Mouse (Mus musculus): ENCODE data around the gene Cxcr2. TPM values are rescaled to one million over a fixed set of nuclear protein-coding genes. Genes with fewer than 3 reads are reported as not detected.
"Not testable (repeated sequence)": the region's sequence is repeated elsewhere in the genome, so short reads cannot be mapped to it uniquely, and the experiment has no call there.

Gene Cxcr2
- polyA plus RNA-seq, 1 experiment from 2014 or later = 0.08 TPM

- H3K4me3 ChIP-seq (ENCODE audit: low read depth, low read length) = no peak overlapping the region
- DNase-seq (ENCODE audit: low spot score) = no peak
- H3K9ac ChIP-seq (ENCODE audit: low read length) = no peak overlapping the region
- ATAC-seq = no peak
- H3K36me3 ChIP-seq (ENCODE audit: control insufficient read depth, insufficient read depth, low read length) = no peaks in the 10 kb centered on the region
- no peaks in the 10 kb centered on the region for H3K4me1 ChIP-seq (ENCODE audit: control insufficient read depth, insufficient read depth, low read length)
- no peak overlapping the region for H3K4me2 ChIP-seq (ENCODE audit: low read length)
- no peak overlapping the region for H3K27ac ChIP-seq (ENCODE audit: low read depth, low read length)
- 63% methylated on average over 14 of the region's 14 CpGs for WGBS
- no peaks in the 10 kb centered on the region for H3K9me3 ChIP-seq (replicated peaks; ENCODE audit: control insufficient read depth, low read length)
- no peaks in the 10 kb centered on the region for H3K27me3 ChIP-seq (replicated peaks; ENCODE audit: control insufficient read depth, insufficient read depth, low read length)
These were observed 2.7 kb downstream of the Cxcr2 start for GRCm38 (mm10) chr1:74156381-74156910.

GRCm38 (mm10) chr1:74159613-74160012 lies 5.8 kb downstream of the Cxcr2 start:
- not testable (repeated sequence) for H3K27ac ChIP-seq (ENCODE audit: low read depth, low read length); H3K4me3 ChIP-seq (ENCODE audit: low read depth, low read length); ATAC-seq; H3K4me2 ChIP-seq (ENCODE audit: low read length); H3K36me3 ChIP-seq (ENCODE audit: control insufficient read depth, insufficient read depth, low read length); H3K9ac ChIP-seq (ENCODE audit: low read length); H3K27me3 ChIP-seq (replicated peaks; ENCODE audit: control insufficient read depth, insufficient read depth, low read length); DNase-seq (ENCODE audit: low spot score); H3K4me1 ChIP-seq (ENCODE audit: control insufficient read depth, insufficient read depth, low read length); H3K9me3 ChIP-seq (replicated peaks; ENCODE audit: control insufficient read depth, low read length)
- WGBS = 82% methylated on average over 4 of the region's 5 CpGs

- Histone ChIP-seq H3K4me1 (ENCODE audit: control insufficient read depth, insufficient read depth, low read length) (no peaks in the 10 kb centered on the region), H3K9me3 (replicated peaks; ENCODE audit: control insufficient read depth, low read length) (no peaks in the 10 kb centered on the region), H3K27ac (ENCODE audit: low read depth, low read length) (no peak overlapping the region), H3K4me2 (ENCODE audit: low read length) (no peak overlapping the region), H3K9ac (ENCODE audit: low read length) (no peak overlapping the region), H3K27me3 (replicated peaks; ENCODE audit: control insufficient read depth, insufficient read depth, low read length) (no peaks in the 10 kb centered on the region), H3K36me3 (ENCODE audit: control insufficient read depth, insufficient read depth, low read length) (no peaks in the 10 kb centered on the region), H3K4me3 (ENCODE audit: low read depth, low read length) (no peak overlapping the region)
- no peak for ATAC-seq
- DNase-seq (ENCODE audit: low spot score) = no peak
- 78% methylated on average over 2 of the region's 2 CpGs for WGBS
These were observed 6.2 kb downstream of the Cxcr2 start for GRCm38 (mm10) chr1:74160036-74160435.

- Histone ChIP-seq H3K4me1 (ENCODE audit: control insufficient read depth, insufficient read depth, low read length) (no peaks in the 10 kb centered on the region), H3K4me3 (ENCODE audit: low read depth, low read length) (no peak overlapping the region), H3K4me2 (ENCODE audit: low read length) (no peak overlapping the region), H3K9me3 (replicated peaks; ENCODE audit: control insufficient read depth, low read length) (no peaks in the 10 kb centered on the region), H3K9ac (ENCODE audit: low read length) (no peak overlapping the region), H3K36me3 (ENCODE audit: control insufficient read depth, insufficient read depth, low read length) (no peaks in the 10 kb centered on the region), H3K27ac (ENCODE audit: low read depth, low read length) (no peak overlapping the region), H3K27me3 (replicated peaks; ENCODE audit: control insufficient read depth, insufficient read depth, low read length) (no peaks in the 10 kb centered on the region)
- 86% methylated on average over 5 of the region's 5 CpGs for WGBS
- no peak for DNase-seq (ENCODE audit: low spot score)
- ATAC-seq = no peak
These were observed 13.3 kb downstream of the Cxcr2 start for GRCm38 (mm10) chr1:74167136-74167535.

GRCm38 (mm10) chr1:74169721-74170120 lies 15.9 kb downstream of the Cxcr2 start:
- no peak overlapping the region for H3K4me3 ChIP-seq (ENCODE audit: low read depth, low read length)
- DNase-seq (ENCODE audit: low spot score) (no peak), ATAC-seq (no peak)
- no peak overlapping the region for H3K27ac ChIP-seq (ENCODE audit: low read depth, low read length)
- no peaks in the 10 kb centered on the region for H3K36me3 ChIP-seq (ENCODE audit: control insufficient read depth, insufficient read depth, low read length)
- H3K4me2 ChIP-seq (ENCODE audit: low read length) = no peak overlapping the region
- H3K27me3 ChIP-seq (replicated peaks; ENCODE audit: control insufficient read depth, insufficient read depth, low read length) = no peaks in the 10 kb centered on the region
- no peaks in the 10 kb centered on the region for H3K9me3 ChIP-seq (replicated peaks; ENCODE audit: control insufficient read depth, low read length)
- no peaks in the 10 kb centered on the region for H3K4me1 ChIP-seq (ENCODE audit: control insufficient read depth, insufficient read depth, low read length)
- WGBS = 90% methylated on average over 3 of the region's 3 CpGs
- H3K9ac ChIP-seq (ENCODE audit: low read length) = no peak overlapping the region

GRCm38 (mm10) chr1:74172722-74173121 lies 18.9 kb downstream of the Cxcr2 start:
- Histone ChIP-seq H3K27me3 (replicated peaks; ENCODE audit: control insufficient read depth, insufficient read depth, low read length) (no peaks in the 10 kb centered on the region), H3K27ac (ENCODE audit: low read depth, low read length) (no peak overlapping the region), H3K9ac (ENCODE audit: low read length) (no peak overlapping the region), H3K4me1 (ENCODE audit: control insufficient read depth, insufficient read depth, low read length) (no peaks in the 10 kb centered on the region), H3K36me3 (ENCODE audit: control insufficient read depth, insufficient read depth, low read length) (no peaks in the 10 kb centered on the region), H3K4me2 (ENCODE audit: low read length) (no peak overlapping the region), H3K9me3 (replicated peaks; ENCODE audit: control insufficient read depth, low read length) (no peaks in the 10 kb centered on the region), H3K4me3 (ENCODE audit: low read depth, low read length) (no peak overlapping the region)
- 92% methylated on average over 3 of the region's 3 CpGs for WGBS
- no peak for DNase-seq (ENCODE audit: low spot score)
- ATAC-seq = no peak

- Histone ChIP-seq H3K4me2 (ENCODE audit: low read length) (no peak overlapping the region), H3K27ac (ENCODE audit: low read depth, low read length) (no peak overlapping the region), H3K9ac (ENCODE audit: low read length) (no peak overlapping the region), H3K27me3 (replicated peaks; ENCODE audit: control insufficient read depth, insufficient read depth, low read length) (no peaks in the 10 kb centered on the region), H3K36me3 (ENCODE audit: control insufficient read depth, insufficient read depth, low read length) (no peaks in the 10 kb centered on the region), H3K4me3 (ENCODE audit: low read depth, low read length) (no peak overlapping the region), H3K9me3 (replicated peaks; ENCODE audit: control insufficient read depth, low read length) (no peaks in the 10 kb centered on the region), H3K4me1 (ENCODE audit: control insufficient read depth, insufficient read depth, low read length) (no peaks in the 10 kb centered on the region)
- ATAC-seq = no peak
- no peak for DNase-seq (ENCODE audit: low spot score)
- WGBS = 91% methylated on average over 4 of the region's 4 CpGs
These were observed 21.9 kb downstream of the Cxcr2 start for GRCm38 (mm10) chr1:74175731-74176130.

- Histone ChIP-seq H3K9me3 (replicated peaks; ENCODE audit: control insufficient read depth, low read length) (no peaks in the 10 kb centered on the region), H3K27me3 (replicated peaks; ENCODE audit: control insufficient read depth, insufficient read depth, low read length) (no peaks in the 10 kb centered on the region), H3K4me1 (ENCODE audit: control insufficient read depth, insufficient read depth, low read length) (no peaks in the 10 kb centered on the region), H3K4me3 (ENCODE audit: low read depth, low read length) (no peak overlapping the region), H3K9ac (ENCODE audit: low read length) (no peak overlapping the region), H3K36me3 (ENCODE audit: control insufficient read depth, insufficient read depth, low read length) (no peaks in the 10 kb centered on the region), H3K4me2 (ENCODE audit: low read length) (no peak overlapping the region), H3K27ac (ENCODE audit: low read depth, low read length) (no peak overlapping the region)
- no peak for ATAC-seq
- no peak for DNase-seq (ENCODE audit: low spot score)
- 93% methylated on average over 3 of the region's 3 CpGs for WGBS
These were observed 24.8 kb downstream of the Cxcr2 start for GRCm38 (mm10) chr1:74178618-74179017.

GRCm38 (mm10) chr1:74179624-74180408 lies 26.0 kb downstream of the Cxcr2 start:
- Histone ChIP-seq H3K36me3 (ENCODE audit: control insufficient read depth, insufficient read depth, low read length) (no peaks in the 10 kb centered on the region), H3K9me3 (replicated peaks; ENCODE audit: control insufficient read depth, low read length) (no peaks in the 10 kb centered on the region), H3K4me2 (ENCODE audit: low read length) (no peak overlapping the region), H3K4me3 (ENCODE audit: low read depth, low read length) (no peak overlapping the region), H3K27me3 (replicated peaks; ENCODE audit: control insufficient read depth, insufficient read depth, low read length) (no peaks in the 10 kb centered on the region), H3K27ac (ENCODE audit: low read depth, low read length) (no peak overlapping the region), H3K4me1 (ENCODE audit: control insufficient read depth, insufficient read depth, low read length) (no peaks in the 10 kb centered on the region), H3K9ac (ENCODE audit: low read length) (no peak overlapping the region)
- DNase-seq (ENCODE audit: low spot score) (no peak), ATAC-seq (no peak)
- WGBS = 68% methylated on average over 9 of the region's 9 CpGs
